Mouse (Mus musculus): ENCODE data around the gene Chtf18. TPM values are rescaled to one million over a fixed set of nuclear protein-coding genes. Genes with fewer than 3 reads are reported as not detected.
A peak's percentile ranks its signal among the peaks of the same experiment; 100 is the strongest.

The Chtf18 gene
- polyA plus RNA-seq, 1 experiment from 2014 or later = 10.3 TPM

- Histone ChIP-seq H3K9ac (ENCODE audit: low read depth, low read length) (no peak overlapping the region), H3K4me1 (replicated peaks; ENCODE audit: insufficient read depth, low read length) (no peaks in the 10 kb centered on the region), H3K27me3 (ENCODE audit: insufficient read depth, low read length) (no peaks in the 10 kb centered on the region), H3K4me3 (replicated peaks; ENCODE audit: low read depth, low read length) (no peak overlapping the region), H3K4me2 (ENCODE audit: low read length) (no peak overlapping the region), H3K27ac (no peak overlapping the region), H3K9me3 (replicated peaks; ENCODE audit: low read length) (no peaks in the 10 kb centered on the region), H3K36me3 (ENCODE audit: insufficient read depth, low read length) (no peaks in the 10 kb centered on the region)
- ATAC-seq (replicated peaks; ENCODE audit: low FRiP score, low read depth) = no peak
- DNase-seq (ENCODE audit: low spot score) = no peak
- WGBS = 74% methylated on average over 7 of the region's 7 CpGs
- no peak for TF ChIP-seq CTCF (IDR thresholded peaks at IDR 0.05; ENCODE audit: low read depth)
Observed at GRCm38 (mm10) chr17:25738861-25739260, 11.6 kb upstream of the Chtf18 start.

- WGBS = 63% methylated on average over 3 of the region's 3 CpGs
- no peak within 1 kb of the TSS for H3K27ac ChIP-seq
- no peak for DNase-seq (ENCODE audit: low spot score)
Observed at GRCm38 (mm10) chr17:25735745-25736144, 8.5 kb upstream of the Chtf18 start, which contains the start of gene Mslnl. TSS of gene Mslnl (plus strand) at chr17:25736042.

GRCm38 (mm10) chr17:25735246-25735645 is 8.0 kb upstream of the Chtf18 start:
- no peak for ATAC-seq (replicated peaks; ENCODE audit: low FRiP score, low read depth)
- WGBS = 78% methylated on average over 5 of the region's 5 CpGs
- TF ChIP-seq CTCF (IDR thresholded peaks at IDR 0.05; ENCODE audit: low read depth) = no peak

More at GRCm38 (mm10) chr17:25735745-25736144, 8.5 kb upstream of the Chtf18 start, which contains the start of gene Mslnl:
- no peak for ATAC-seq (replicated peaks; ENCODE audit: low FRiP score, low read depth)
- Histone ChIP-seq H3K4me1 (replicated peaks; ENCODE audit: insufficient read depth, low read length) (no peaks in the 10 kb centered on the region), H3K4me2 (ENCODE audit: low read length) (no peak within 1 kb of the TSS), H3K36me3 (ENCODE audit: insufficient read depth, low read length) (no peaks in the 10 kb centered on the region), H3K27me3 (ENCODE audit: insufficient read depth, low read length) (no peaks in the 10 kb centered on the region), H3K4me3 (replicated peaks; ENCODE audit: low read depth, low read length) (no peak within 1 kb of the TSS), H3K9ac (ENCODE audit: low read depth, low read length) (no peak within 1 kb of the TSS), H3K9me3 (replicated peaks; ENCODE audit: low read length) (no peaks in the 10 kb centered on the region)
- no peak for TF ChIP-seq CTCF (IDR thresholded peaks at IDR 0.05; ENCODE audit: low read depth)

GRCm38 (mm10) chr17:25732082-25732481 is 4.9 kb upstream of the Chtf18 start:
- no peak for ATAC-seq (replicated peaks; ENCODE audit: low FRiP score, low read depth)
- DNase-seq (ENCODE audit: low spot score) = peak; percentile 84
- Histone ChIP-seq H3K4me2 (ENCODE audit: low read length) (no peak overlapping the region), H3K9ac (ENCODE audit: low read depth, low read length) (no peak overlapping the region), H3K4me1 (replicated peaks; ENCODE audit: insufficient read depth, low read length) (peaks cover 10% of the 10 kb centered on the region), H3K36me3 (ENCODE audit: insufficient read depth, low read length) (0 out of 2 replicates have a peak, but pooled peaks cover 3% of the 10 kb centered on the region), H3K27ac (no peak overlapping the region), H3K27me3 (ENCODE audit: insufficient read depth, low read length) (no peaks in the 10 kb centered on the region), H3K4me3 (replicated peaks; ENCODE audit: low read depth, low read length) (no peak overlapping the region), H3K9me3 (replicated peaks; ENCODE audit: low read length) (no peaks in the 10 kb centered on the region)
- peak; percentile 97 for TF ChIP-seq CTCF (IDR thresholded peaks at IDR 0.05; ENCODE audit: low read depth)
- 21% methylated on average over 2 of the region's 2 CpGs for WGBS

More at GRCm38 (mm10) chr17:25735246-25735645, 8.0 kb upstream of the Chtf18 start:
- no peaks in the 10 kb centered on the region for H3K27me3 ChIP-seq (ENCODE audit: insufficient read depth, low read length)
- H3K4me1 ChIP-seq (replicated peaks; ENCODE audit: insufficient read depth, low read length) = no peaks in the 10 kb centered on the region
- DNase-seq (ENCODE audit: low spot score) = no peak
- no peak overlapping the region for H3K27ac ChIP-seq
- H3K36me3 ChIP-seq (ENCODE audit: insufficient read depth, low read length) = 0 out of 2 replicates have a peak, but pooled peaks cover 3% of the 10 kb centered on the region
- no peak overlapping the region for H3K9ac ChIP-seq (ENCODE audit: low read depth, low read length)
- no peak overlapping the region for H3K4me2 ChIP-seq (ENCODE audit: low read length)
- no peaks in the 10 kb centered on the region for H3K9me3 ChIP-seq (replicated peaks; ENCODE audit: low read length)
- H3K4me3 ChIP-seq (replicated peaks; ENCODE audit: low read depth, low read length) = no peak overlapping the region

GRCm38 (mm10) chr17:25728009-25728270 is 721 bp upstream of the Chtf18 start:
- Histone ChIP-seq H3K4me1 (replicated peaks; ENCODE audit: insufficient read depth, low read length) (peaks cover 17% of the 10 kb centered on the region), H3K27me3 (ENCODE audit: insufficient read depth, low read length) (no peaks in the 10 kb centered on the region), H3K27ac (peak overlapping the region; percentile 57), H3K9ac (ENCODE audit: low read depth, low read length) (peak overlapping the region; percentile 83), H3K36me3 (ENCODE audit: insufficient read depth, low read length) (0 out of 2 replicates have a peak, but pooled peaks cover 3% of the 10 kb centered on the region), H3K4me3 (replicated peaks; ENCODE audit: low read depth, low read length) (peak overlapping the region; percentile 51), H3K9me3 (replicated peaks; ENCODE audit: low read length) (no peaks in the 10 kb centered on the region), H3K4me2 (ENCODE audit: low read length) (peak overlapping the region; percentile 80)
- ATAC-seq (replicated peaks; ENCODE audit: low FRiP score, low read depth) (no peak), DNase-seq (ENCODE audit: low spot score) (no peak)
- no peak for TF ChIP-seq CTCF (IDR thresholded peaks at IDR 0.05; ENCODE audit: low read depth)
- WGBS = 16% methylated on average over 4 of the region's 4 CpGs

- Histone ChIP-seq H3K27me3 (ENCODE audit: insufficient read depth, low read length) (no peaks in the 10 kb centered on the region), H3K4me3 (replicated peaks; ENCODE audit: low read depth, low read length) (no peak overlapping the region), H3K9me3 (replicated peaks; ENCODE audit: low read length) (no peaks in the 10 kb centered on the region), H3K9ac (ENCODE audit: low read depth, low read length) (no peak overlapping the region), H3K36me3 (ENCODE audit: insufficient read depth, low read length) (0 out of 2 replicates have a peak, but pooled peaks cover 4% of the 10 kb centered on the region), H3K4me2 (ENCODE audit: low read length) (no peak overlapping the region), H3K27ac (no peak overlapping the region), H3K4me1 (replicated peaks; ENCODE audit: insufficient read depth, low read length) (peaks cover 17% of the 10 kb centered on the region)
- no peak for TF ChIP-seq CTCF (IDR thresholded peaks at IDR 0.05; ENCODE audit: low read depth)
- 85% methylated on average over 6 of the region's 6 CpGs for WGBS
- no peak for DNase-seq (ENCODE audit: low spot score)
- ATAC-seq (replicated peaks; ENCODE audit: low FRiP score, low read depth) = no peak
Observed at GRCm38 (mm10) chr17:25725264-25725663, 2.0 kb downstream of the Chtf18 start.

- no peak for ATAC-seq (replicated peaks; ENCODE audit: low FRiP score, low read depth)
- Histone ChIP-seq H3K36me3 (ENCODE audit: insufficient read depth, low read length) (0 out of 2 replicates have a peak, but pooled peaks cover 4% of the 10 kb centered on the region), H3K4me3 (replicated peaks; ENCODE audit: low read depth, low read length) (no peak overlapping the region), H3K9me3 (replicated peaks; ENCODE audit: low read length) (no peaks in the 10 kb centered on the region), H3K27me3 (ENCODE audit: insufficient read depth, low read length) (no peaks in the 10 kb centered on the region), H3K4me2 (ENCODE audit: low read length) (no peak overlapping the region), H3K27ac (no peak overlapping the region), H3K9ac (ENCODE audit: low read depth, low read length) (no peak overlapping the region), H3K4me1 (replicated peaks; ENCODE audit: insufficient read depth, low read length) (peaks cover 17% of the 10 kb centered on the region)
- no peak for DNase-seq (ENCODE audit: low spot score)
- peak; percentile 42; the same call in 1 of the 2 replicates for TF ChIP-seq CTCF (IDR thresholded peaks at IDR 0.05; ENCODE audit: low read depth)
- WGBS = 82% methylated on average over 7 of the region's 7 CpGs
Observed at GRCm38 (mm10) chr17:25723919-25724318, 3.3 kb downstream of the Chtf18 start.
